Mouse (Mus musculus) lung, embryonic 16.5 days (tissue): ENCODE data around the gene Tmem218. TPM values are rescaled to one million over a fixed set of nuclear protein-coding genes. Genes with fewer than 3 reads are reported as not detected.

Experiments used
- polyA plus RNA-seq: library from polyadenylated mRNA; unstranded; fragments of >200 nt; fragmentation: Nextera tagmentation; extraction: Ambion mirVana; gene quantifications from 2 replicates; pipeline ENCODE4 v1.2.1, GENCODE M21; 2015

The Tmem218 gene
- polyA plus RNA-seq, 1 experiment from 2014 or later, result 13.4 TPM

Other genes starting within 250 kb of the Tmem218 start
- 11.7 and 12.8 TPM in 2 replicates for gene Pknox2, start 60.8 kb upstream of the Tmem218 start, polyA plus RNA-seq
- gene Slc37a2, start 47.5 kb downstream of the Tmem218 start, polyA plus RNA-seq, result 2.0 and 2.4 TPM in 2 replicates
- gene Ccdc15, start 140.2 kb downstream of the Tmem218 start, polyA plus RNA-seq, result 7.6 TPM in 2 replicates
- gene Hepacam, start 159.1 kb downstream of the Tmem218 start, polyA plus RNA-seq, result 0.35 and 0.40 TPM in 2 replicates
- 24.7 and 29.8 TPM in 2 replicates for gene Robo4, start 193.7 kb downstream of the Tmem218 start, polyA plus RNA-seq
- 0.15 and 0.19 TPM in 2 replicates for gene Robo3, start 225.0 kb downstream of the Tmem218 start, polyA plus RNA-seq